Mouse (Mus musculus) embryo, embryonic 11 days (tissue): Measurements from ENCODE around the gene Ranbp2.

Source experiments
- DNase-seq: peaks from one replicate; pipeline ENCODE4 v3.0.0-alpha.2; 2015

Ranbp2 gene

GRCm38 (mm10) chr10:58446384-58447279 is at the start of gene Ranbp2:
Gene Ranbp2 (plus strand): TSS chr10:58446920.
- DNase-seq: peak; percentile 99

GRCm38 (mm10) chr10:58398941-58399340 is 47.8 kb upstream of the Ranbp2 start:
- DNase-seq: no peak

- DNase-seq: no peak
These were observed 44.9 kb upstream of the Ranbp2 start for GRCm38 (mm10) chr10:58401838-58402237.

GRCm38 (mm10) chr10:58404639-58405038 is 42.1 kb upstream of the Ranbp2 start:
- DNase-seq: no peak

- DNase-seq: no peak
These were observed 41.3 kb upstream of the Ranbp2 start for GRCm38 (mm10) chr10:58405285-58405948.

GRCm38 (mm10) chr10:58405949-58406305 is 40.8 kb upstream of the Ranbp2 start:
- DNase-seq: no peak

- DNase-seq: no peak
These were observed 34.4 kb upstream of the Ranbp2 start for GRCm38 (mm10) chr10:58412331-58412730.

- no peak for DNase-seq
These were observed 33.9 kb upstream of the Ranbp2 start for GRCm38 (mm10) chr10:58412852-58413251.

- no peak for DNase-seq
These were observed 30.0 kb upstream of the Ranbp2 start for GRCm38 (mm10) chr10:58416702-58417101.

GRCm38 (mm10) chr10:58418290-58418971 is 28.3 kb upstream of the Ranbp2 start:
- no peak for DNase-seq

GRCm38 (mm10) chr10:58427930-58428329 is 18.8 kb upstream of the Ranbp2 start:
- no peak for DNase-seq

- DNase-seq: peak; percentile 33
These were observed 870 bp upstream of the Ranbp2 start for GRCm38 (mm10) chr10:58445850-58446249.

GRCm38 (mm10) chr10:58447280-58447781 is 611 bp downstream of the Ranbp2 start:
- no peak for DNase-seq

- no peak for DNase-seq
These were observed 4.9 kb downstream of the Ranbp2 start for GRCm38 (mm10) chr10:58451575-58451974.

- DNase-seq: no peak
These were observed 5.5 kb downstream of the Ranbp2 start for GRCm38 (mm10) chr10:58452185-58452584.

- DNase-seq: no peak
These were observed 13.2 kb downstream of the Ranbp2 start for GRCm38 (mm10) chr10:58459896-58460295.

- DNase-seq: no peak
These were observed 30.5 kb downstream of the Ranbp2 start for GRCm38 (mm10) chr10:58477086-58477755.

- no peak for DNase-seq
These were observed 31.4 kb downstream of the Ranbp2 start for GRCm38 (mm10) chr10:58478071-58478578.

- DNase-seq: no peak
These were observed 33.3 kb downstream of the Ranbp2 start for GRCm38 (mm10) chr10:58479954-58480490.

- DNase-seq: no peak
These were observed 44.3 kb downstream of the Ranbp2 start for GRCm38 (mm10) chr10:58491031-58491430.

GRCm38 (mm10) chr10:58495637-58496036 is 48.9 kb downstream of the Ranbp2 start:
- no peak for DNase-seq

GRCm38 (mm10) chr10:58496732-58497131 is 50.0 kb downstream of the Ranbp2 start:
- no peak for DNase-seq
